Mouse (Mus musculus) hindlimb bud, embryonic 11.5 days (tissue): Measurements from ENCODE around the gene Prdm10.
A peak's percentile ranks its signal among the peaks of the same experiment; 100 is the strongest.

Source experiments
- DNase-seq: peaks from one replicate; pipeline ENCODE4 v3.0.0-alpha.2; 2012; ENCODE audit warnings: low read depth, low spot score; ENCODE audit errors: extremely low spot score

Prdm10 gene

GRCm38 (mm10) chr9:31262226-31263105 lies 17.9 kb upstream of the Prdm10 start:
- no peak for DNase-seq

- DNase-seq, result no peak
These were observed 14.2 kb upstream of the Prdm10 start for GRCm38 (mm10) chr9:31266013-31266659.

- no peak for DNase-seq
These were observed 8.9 kb upstream of the Prdm10 start for GRCm38 (mm10) chr9:31271221-31272015.

- DNase-seq, result no peak
These were observed 8.2 kb upstream of the Prdm10 start for GRCm38 (mm10) chr9:31272160-31272559.

- DNase-seq, result no peak
These were observed 1.7 kb upstream of the Prdm10 start for GRCm38 (mm10) chr9:31278651-31279050.

GRCm38 (mm10) chr9:31279306-31279705 lies 1.0 kb upstream of the Prdm10 start:
- no peak for DNase-seq

GRCm38 (mm10) chr9:31279885-31280365 lies 413 bp upstream of the Prdm10 start:
- no peak for DNase-seq

GRCm38 (mm10) chr9:31281011-31281662 lies 799 bp downstream of the Prdm10 start:
- DNase-seq, result peak; percentile 41

GRCm38 (mm10) chr9:31281663-31282015 lies 1.3 kb downstream of the Prdm10 start:
- no peak for DNase-seq

GRCm38 (mm10) chr9:31282536-31282935 lies 2.2 kb downstream of the Prdm10 start:
- no peak for DNase-seq

- no peak for DNase-seq
These were observed 2.7 kb downstream of the Prdm10 start for GRCm38 (mm10) chr9:31283044-31283443.

GRCm38 (mm10) chr9:31283911-31284310 lies 3.6 kb downstream of the Prdm10 start:
- no peak for DNase-seq

GRCm38 (mm10) chr9:31290201-31290862 lies 10.0 kb downstream of the Prdm10 start:
- no peak for DNase-seq

- no peak for DNase-seq
These were observed 11.6 kb downstream of the Prdm10 start for GRCm38 (mm10) chr9:31291978-31292377.

GRCm38 (mm10) chr9:31293208-31293607 lies 12.9 kb downstream of the Prdm10 start:
- no peak for DNase-seq

- DNase-seq, result no peak
These were observed 15.0 kb downstream of the Prdm10 start for GRCm38 (mm10) chr9:31295311-31295710.

- DNase-seq, result no peak
These were observed 16.0 kb downstream of the Prdm10 start for GRCm38 (mm10) chr9:31296293-31296692.

GRCm38 (mm10) chr9:31298751-31299150 lies 18.4 kb downstream of the Prdm10 start:
- no peak for DNase-seq

- DNase-seq, result no peak
These were observed 20.2 kb downstream of the Prdm10 start for GRCm38 (mm10) chr9:31300525-31300924.

GRCm38 (mm10) chr9:31301107-31301506 lies 20.8 kb downstream of the Prdm10 start:
- no peak for DNase-seq
